Mouse (Mus musculus) intestine, postnatal 0 days (tissue): ENCODE data around the gene Lgals12. TPM values are rescaled to one million over a fixed set of nuclear protein-coding genes. Genes with fewer than 3 reads are reported as not detected.

ENCODE experiments used
- ATAC-seq: fragments of 200-750 bp; cut with Nextera tagmentation; 2 replicates; pipeline ENCODE4 v1.8.0; 2017; ENCODE audit warnings: mild to moderate bottlenecking, moderate TSS enrichment, moderate library complexity
- H3K27ac ChIP-seq: fragments of 300-500 bp; sonication (generic); 2 replicates; pipeline ENCODE4 v1.5.1; 2014; ENCODE audit warnings: mild to moderate bottlenecking, low read depth, low read length, moderate library complexity
- H3K27me3 ChIP-seq: fragments of 300-500 bp; sonication (generic); replicated peaks from 2 replicates; pipeline ENCODE4 v1.6.1; 2014; ENCODE audit warnings: low read length, mixed read lengths; ENCODE audit not compliant: control insufficient read depth, insufficient read depth
- H3K36me3 ChIP-seq: fragments of 300-500 bp; sonication (generic); 2 replicates; pipeline ENCODE4 v1.6.1; 2014; ENCODE audit warnings: mild to moderate bottlenecking, moderate library complexity; ENCODE audit not compliant: control insufficient read depth, insufficient read depth
- H3K4me1 ChIP-seq: fragments of 300-500 bp; sonication (generic); replicated peaks from 2 replicates; pipeline ENCODE4 v1.6.1; 2014; ENCODE audit warnings: antibody characterized with exemption, low read length, mixed read lengths; ENCODE audit not compliant: control insufficient read depth, insufficient read depth
- H3K4me2 ChIP-seq: fragments of 300-500 bp; sonication (generic); replicated peaks from 2 replicates; pipeline ENCODE4 v1.6.1; 2014; ENCODE audit warnings: low read depth, mild to moderate bottlenecking, moderate library complexity
- H3K4me3 ChIP-seq: fragments of 300-500 bp; sonication (generic); 2 replicates; pipeline ENCODE4 v1.5.1; 2014; ENCODE audit warnings: low read depth, low read length
- H3K9ac ChIP-seq: fragments of 300-500 bp; sonication (generic); 2 replicates; pipeline ENCODE4 v1.6.1; 2014; ENCODE audit warnings: mild to moderate bottlenecking, low read depth, low read length
- H3K9me3 ChIP-seq: fragments of 300-500 bp; sonication (generic); 2 replicates; pipeline ENCODE4 v1.6.1; 2016; ENCODE audit warnings: mixed run types; ENCODE audit not compliant: control insufficient read depth
- CTCF ChIP-seq: sonication (generic); IDR thresholded peaks from 2 replicates; pipeline ENCODE4 v1.5.1; 2016; ENCODE audit warnings: low read depth, mild to moderate bottlenecking, control low read depth, antibody characterized with exemption, moderate library complexity
- WGBS: fragments of 180-500 bp; shearing (Covaris S2); extraction: QIAGEN DNeasy Blood & Tissue Kit; methylation state at CpG from one replicate; pipeline ENCODE4 v1.1.7; 2014; 5-methylcytosine and 5-hydroxymethylcytosine counted together
- polyA plus RNA-seq: library from polyadenylated mRNA; unstranded; fragments of >200 nt; fragmentation: Nextera tagmentation; extraction: Ambion mirVana; gene quantifications from 2 replicates; pipeline ENCODE4 v1.2.1, GENCODE M21; 2015

The Lgals12 gene
- 0.25 and 0.38 TPM in 2 replicates for polyA plus RNA-seq

DNA sequence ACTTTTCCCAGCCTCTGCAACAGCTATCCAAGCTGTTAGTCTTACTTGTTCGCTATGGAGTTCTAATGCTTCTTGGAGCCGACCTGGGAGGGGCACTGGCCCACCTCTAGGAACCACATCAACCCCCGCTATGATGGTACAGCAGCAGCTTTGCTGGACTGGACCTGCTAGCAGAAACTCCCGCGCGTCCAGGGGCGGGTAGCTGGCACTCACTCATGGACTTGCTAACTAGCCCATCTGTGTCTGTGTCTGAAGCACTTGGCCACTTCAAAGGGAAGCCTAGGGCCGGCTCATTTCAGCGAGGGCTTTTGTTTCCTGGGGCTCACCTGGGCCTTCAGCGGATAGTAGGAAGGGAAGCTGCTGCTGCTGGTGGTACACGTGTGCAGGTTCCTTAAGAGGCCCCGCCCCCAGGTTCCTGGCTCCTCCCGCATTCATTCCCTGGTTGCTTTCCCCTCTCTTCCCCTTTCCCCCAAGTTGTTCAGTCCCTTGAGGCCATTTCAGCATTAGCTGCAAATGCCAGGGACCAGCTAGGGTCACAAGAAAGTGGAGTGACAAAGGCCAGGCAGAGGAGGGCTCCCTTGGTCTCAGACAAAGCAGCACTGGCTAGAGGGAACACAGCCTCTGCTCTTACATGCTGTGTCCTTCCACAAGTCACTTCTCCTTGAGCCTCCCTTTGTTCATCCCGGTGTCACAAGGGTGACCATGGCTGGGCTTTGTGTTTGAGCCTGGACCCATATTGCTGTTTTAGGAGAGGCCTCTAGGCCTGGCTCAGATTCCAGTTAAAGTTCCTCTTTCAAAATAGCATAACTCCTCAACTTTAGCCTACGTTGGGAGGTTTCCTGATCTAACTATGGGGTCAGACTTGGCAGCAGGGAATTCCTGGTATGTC, at the start of gene Lgals12:
Gene Lgals12, minus strand, starts transcription at position 393 of the 889 bp plus-strand sequence.
- H3K4me1 ChIP-seq: peaks cover 9% of the 10 kb centered on the region; the same call in 1 of the 2 replicates
- H3K9me3 ChIP-seq: no peaks in the 10 kb centered on the region
- no peaks in the 10 kb centered on the region for H3K27me3 ChIP-seq
- no peak for TF ChIP-seq CTCF
- no peaks in the 10 kb centered on the region; the same call in 1 of the 2 replicates for H3K36me3 ChIP-seq
- H3K9ac ChIP-seq: peak within 1 kb of the TSS; percentile 31; the same call in 1 of the 2 replicates
- peak; percentile 61 for ATAC-seq
- peak within 1 kb of the TSS; percentile 31 for H3K4me3 ChIP-seq
- 5% methylated on average over 15 of the region's 15 CpGs for WGBS
- H3K4me2 ChIP-seq: peak within 1 kb of the TSS; percentile 76
- peak within 1 kb of the TSS; percentile 60; the same call in 1 of the 2 replicates for H3K27ac ChIP-seq

DNA sequence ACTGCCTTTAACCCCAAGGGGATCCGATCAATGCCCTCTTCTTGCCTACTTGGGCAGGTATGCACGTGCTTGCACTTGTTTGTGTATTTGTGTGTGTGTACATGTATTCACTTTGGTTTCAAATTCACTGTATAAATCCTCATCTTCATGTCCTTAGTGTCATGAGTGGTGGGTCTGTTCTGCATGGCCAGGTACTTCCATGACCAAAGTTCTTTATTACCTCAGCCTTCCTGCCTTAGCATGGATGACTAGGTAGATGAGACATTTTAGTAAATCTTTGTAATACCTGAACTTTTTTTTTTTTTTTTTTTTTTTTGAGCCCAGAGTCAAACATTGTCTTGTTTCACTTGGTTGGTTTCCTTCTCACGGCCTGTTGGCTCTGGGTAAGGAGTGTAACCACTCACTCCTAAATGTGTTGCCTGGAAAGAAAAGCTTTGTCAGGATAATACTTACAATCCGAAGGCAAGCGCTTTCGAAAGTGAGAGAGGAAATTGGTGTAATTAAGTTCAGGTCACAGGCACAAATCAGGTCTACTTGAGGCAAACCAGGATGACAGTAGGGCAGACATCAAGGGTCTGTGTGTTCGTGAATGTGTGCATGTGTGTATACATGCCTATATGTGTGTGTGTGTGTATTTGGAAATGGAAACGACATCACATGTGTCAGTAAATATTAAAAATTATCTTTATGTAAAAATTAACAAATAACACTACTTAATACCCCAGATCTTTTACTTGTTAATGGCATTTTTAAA, 42.1 kb upstream of the Lgals12 start:
- no peak for ATAC-seq

DNA sequence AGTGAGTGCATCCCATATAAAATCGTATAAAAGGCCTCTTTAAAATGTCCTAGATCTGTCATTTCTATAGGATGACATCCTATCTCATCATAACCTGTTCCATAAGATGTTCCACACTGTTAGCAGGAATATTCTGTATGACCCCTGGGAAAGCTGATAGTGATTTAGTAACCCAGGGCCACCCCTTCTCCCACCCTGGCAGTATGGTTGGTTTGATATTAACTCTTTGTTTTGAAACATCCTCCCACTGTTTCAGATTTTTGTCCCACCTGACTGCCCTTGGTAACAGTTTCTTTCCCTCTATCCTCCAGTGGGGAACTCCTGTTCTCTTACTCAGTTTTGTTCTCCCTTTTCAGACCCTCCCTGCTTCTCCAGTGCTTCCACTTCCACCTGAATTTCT, 26.8 kb upstream of the Lgals12 start:
- WGBS: 67% methylated on average over 1 of the region's 1 CpGs
- Histone ChIP-seq H3K9me3 (no peaks in the 10 kb centered on the region), H3K27ac (no peak overlapping the region), H3K4me1 (no peaks in the 10 kb centered on the region), H3K36me3 (no peaks in the 10 kb centered on the region), H3K4me3 (no peak overlapping the region), H3K4me2 (no peak overlapping the region), H3K27me3 (no peaks in the 10 kb centered on the region), H3K9ac (no peak overlapping the region)
- no peak for TF ChIP-seq CTCF
- ATAC-seq: no peak

More for the DNA sequence above, 42.1 kb upstream of the Lgals12 start:
- Histone ChIP-seq H3K9me3 (no peaks in the 10 kb centered on the region), H3K4me3 (no peak overlapping the region), H3K4me2 (no peak overlapping the region), H3K4me1 (no peaks in the 10 kb centered on the region), H3K27ac (no peak overlapping the region), H3K27me3 (no peaks in the 10 kb centered on the region), H3K9ac (no peak overlapping the region), H3K36me3 (no peaks in the 10 kb centered on the region)
- no peak for TF ChIP-seq CTCF
- WGBS: 81% methylated on average over 8 of the region's 8 CpGs

DNA sequence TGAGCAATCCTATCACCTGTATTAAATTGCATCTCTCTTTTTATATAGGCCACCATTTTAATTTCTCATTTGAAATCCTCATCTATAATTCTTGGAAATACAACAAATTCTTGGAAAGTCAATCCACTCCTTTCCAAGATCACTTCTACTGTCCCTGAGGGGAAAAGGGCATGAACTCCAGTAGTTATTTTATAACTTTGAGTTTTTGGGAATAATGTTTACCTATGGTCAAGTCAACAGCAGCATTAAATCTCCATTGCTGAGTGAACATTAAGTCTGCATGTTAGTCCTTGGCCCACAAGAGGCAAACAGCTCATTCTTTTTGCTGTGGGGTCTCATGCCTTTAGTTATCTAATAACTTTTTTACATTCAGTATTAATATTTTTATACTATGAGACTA, 26.0 kb upstream of the Lgals12 start:
- no peak overlapping the region for H3K9ac ChIP-seq
- no peak for TF ChIP-seq CTCF
- no peak overlapping the region for H3K4me2 ChIP-seq
- H3K36me3 ChIP-seq: no peaks in the 10 kb centered on the region
- no peaks in the 10 kb centered on the region for H3K4me1 ChIP-seq
- H3K27ac ChIP-seq: no peak overlapping the region
- H3K9me3 ChIP-seq: no peaks in the 10 kb centered on the region
- ATAC-seq: no peak
- no peak overlapping the region for H3K4me3 ChIP-seq
- no peaks in the 10 kb centered on the region for H3K27me3 ChIP-seq

DNA sequence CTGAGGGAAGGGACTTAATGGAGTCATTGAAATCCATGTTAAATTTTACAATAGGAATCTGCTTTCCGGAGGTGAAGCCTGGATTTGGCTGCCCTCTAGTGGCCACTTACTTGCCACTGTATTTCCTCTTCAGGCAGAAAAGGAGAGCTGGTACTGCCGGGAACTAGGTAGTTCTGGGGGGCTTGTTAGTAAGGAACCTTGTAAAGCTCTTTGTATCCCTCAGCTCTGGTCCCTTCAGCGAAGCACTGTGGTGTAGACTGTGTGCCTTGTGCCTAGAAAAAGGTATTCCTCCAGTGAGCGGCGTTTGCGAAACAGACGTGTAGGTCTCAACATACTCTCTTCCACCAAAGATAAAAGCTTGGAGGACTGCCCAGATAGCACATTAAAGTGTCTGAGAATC, 10.7 kb upstream of the Lgals12 start:
- Histone ChIP-seq H3K4me3 (no peak overlapping the region), H3K4me2 (no peak overlapping the region), H3K4me1 (no peaks in the 10 kb centered on the region), H3K27ac (no peak overlapping the region), H3K36me3 (no peaks in the 10 kb centered on the region), H3K27me3 (0 out of 2 replicates have a peak, but pooled peaks cover 5% of the 10 kb centered on the region), H3K9ac (no peak overlapping the region), H3K9me3 (no peaks in the 10 kb centered on the region)
- peak; percentile 82 for TF ChIP-seq CTCF
- no peak for ATAC-seq
- 39% methylated on average over 7 of the region's 7 CpGs for WGBS

DNA sequence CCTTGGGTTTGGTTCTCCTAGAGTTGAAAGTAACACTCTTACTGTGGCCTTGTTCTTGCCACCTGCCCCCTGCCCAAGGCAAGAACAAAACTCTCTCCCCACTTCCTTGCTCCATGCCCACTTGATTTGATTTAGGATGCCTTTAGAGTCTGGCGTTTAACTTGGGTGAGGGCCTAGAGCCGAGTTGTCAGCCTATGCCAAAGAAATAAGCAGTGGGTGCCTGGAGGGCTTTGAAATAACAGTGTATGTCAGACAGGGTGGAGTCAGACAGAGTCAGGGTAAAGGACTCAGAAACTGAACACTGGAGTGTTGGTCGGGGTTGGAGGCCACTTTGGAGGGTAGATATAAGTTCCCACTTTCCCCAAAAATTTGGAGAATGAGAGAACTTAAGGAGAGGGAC, 10.1 kb upstream of the Lgals12 start:
- no peak overlapping the region for H3K4me2 ChIP-seq
- no peaks in the 10 kb centered on the region for H3K4me1 ChIP-seq
- no peak for ATAC-seq
- H3K9me3 ChIP-seq: no peaks in the 10 kb centered on the region
- H3K27me3 ChIP-seq: 0 out of 2 replicates have a peak, but pooled peaks cover 5% of the 10 kb centered on the region
- H3K36me3 ChIP-seq: no peaks in the 10 kb centered on the region
- no peak overlapping the region for H3K27ac ChIP-seq
- WGBS: 44% methylated on average over 3 of the region's 3 CpGs
- no peak overlapping the region for H3K4me3 ChIP-seq
- H3K9ac ChIP-seq: no peak overlapping the region
- no peak for TF ChIP-seq CTCF
